Mouse (Mus musculus): ENCODE measurements around the gene Padi3. TPM values are rescaled to one million over a fixed set of nuclear protein-coding genes. Genes with fewer than 3 reads are reported as not detected.

The Padi3 gene
- polyA plus RNA-seq, 1 experiment from 2014 or later, result not detected

- ATAC-seq (ENCODE audit: low FRiP score, low TSS enrichment), result no peak
Observed at GRCm38 (mm10) chr4:140780507-140780906, 29.9 kb downstream of the Padi3 start.

GRCm38 (mm10) chr4:140779803-140780397 lies 30.5 kb downstream of the Padi3 start:
- H3K27ac ChIP-seq (replicated peaks; ENCODE audit: low read depth, low read length), result no peak overlapping the region
- no peaks in the 10 kb centered on the region for H3K36me3 ChIP-seq (ENCODE audit: control insufficient read depth, insufficient read depth, low read length)
- no peak overlapping the region for H3K9ac ChIP-seq (replicated peaks; ENCODE audit: low read length)
- no peak overlapping the region for H3K4me2 ChIP-seq (ENCODE audit: low read length)
- 57% methylated on average over 19 of the region's 19 CpGs for WGBS
- no peak overlapping the region for H3K4me3 ChIP-seq (replicated peaks; ENCODE audit: low read depth, low read length)
- no peaks in the 10 kb centered on the region for H3K4me1 ChIP-seq (ENCODE audit: control insufficient read depth, insufficient read depth, low read length)
- ATAC-seq (ENCODE audit: low FRiP score, low TSS enrichment), result no peak
- no peaks in the 10 kb centered on the region for H3K27me3 ChIP-seq (ENCODE audit: control insufficient read depth, insufficient read depth, low read length)
- peak; percentile 66 for DNase-seq
- no peaks in the 10 kb centered on the region for H3K9me3 ChIP-seq (ENCODE audit: control insufficient read depth, low read length)

More at GRCm38 (mm10) chr4:140780507-140780906, 29.9 kb downstream of the Padi3 start:
- Histone ChIP-seq H3K9ac (replicated peaks; ENCODE audit: low read length) (no peak overlapping the region), H3K4me2 (ENCODE audit: low read length) (no peak overlapping the region), H3K9me3 (ENCODE audit: control insufficient read depth, low read length) (no peaks in the 10 kb centered on the region), H3K4me3 (replicated peaks; ENCODE audit: low read depth, low read length) (no peak overlapping the region), H3K27ac (replicated peaks; ENCODE audit: low read depth, low read length) (no peak overlapping the region), H3K36me3 (ENCODE audit: control insufficient read depth, insufficient read depth, low read length) (no peaks in the 10 kb centered on the region), H3K4me1 (ENCODE audit: control insufficient read depth, insufficient read depth, low read length) (no peaks in the 10 kb centered on the region), H3K27me3 (ENCODE audit: control insufficient read depth, insufficient read depth, low read length) (no peaks in the 10 kb centered on the region)
- 92% methylated on average over 14 of the region's 14 CpGs for WGBS
- no peak for DNase-seq

- no peak overlapping the region for H3K4me2 ChIP-seq (ENCODE audit: low read length)
- 68% methylated on average over 13 of the region's 13 CpGs for WGBS
- H3K27me3 ChIP-seq (ENCODE audit: control insufficient read depth, insufficient read depth, low read length), result no peaks in the 10 kb centered on the region
- H3K9ac ChIP-seq (replicated peaks; ENCODE audit: low read length), result no peak overlapping the region
- no peaks in the 10 kb centered on the region for H3K4me1 ChIP-seq (ENCODE audit: control insufficient read depth, insufficient read depth, low read length)
- ATAC-seq (ENCODE audit: low FRiP score, low TSS enrichment), result no peak
- no peak for DNase-seq
- H3K9me3 ChIP-seq (ENCODE audit: control insufficient read depth, low read length), result no peaks in the 10 kb centered on the region
- H3K36me3 ChIP-seq (ENCODE audit: control insufficient read depth, insufficient read depth, low read length), result no peaks in the 10 kb centered on the region
- no peak overlapping the region for H3K4me3 ChIP-seq (replicated peaks; ENCODE audit: low read depth, low read length)
- no peak overlapping the region for H3K27ac ChIP-seq (replicated peaks; ENCODE audit: low read depth, low read length)
Observed at GRCm38 (mm10) chr4:140776623-140777022, 33.8 kb downstream of the Padi3 start.

- Histone ChIP-seq H3K4me2 (ENCODE audit: low read length) (no peak overlapping the region), H3K27ac (replicated peaks; ENCODE audit: low read depth, low read length) (no peak overlapping the region), H3K4me3 (replicated peaks; ENCODE audit: low read depth, low read length) (no peak overlapping the region), H3K9me3 (ENCODE audit: control insufficient read depth, low read length) (no peaks in the 10 kb centered on the region), H3K4me1 (ENCODE audit: control insufficient read depth, insufficient read depth, low read length) (no peaks in the 10 kb centered on the region), H3K9ac (replicated peaks; ENCODE audit: low read length) (no peak overlapping the region), H3K27me3 (ENCODE audit: control insufficient read depth, insufficient read depth, low read length) (no peaks in the 10 kb centered on the region), H3K36me3 (ENCODE audit: control insufficient read depth, insufficient read depth, low read length) (no peaks in the 10 kb centered on the region)
- no peak for DNase-seq
- 90% methylated on average over 10 of the region's 10 CpGs for WGBS
- no peak for ATAC-seq (ENCODE audit: low FRiP score, low TSS enrichment)
Observed at GRCm38 (mm10) chr4:140775876-140776275, 34.6 kb downstream of the Padi3 start.

GRCm38 (mm10) chr4:140774893-140775292 lies 35.6 kb downstream of the Padi3 start:
- no peak for DNase-seq
- 90% methylated on average over 9 of the region's 9 CpGs for whole genome bisulfite sequencing

GRCm38 (mm10) chr4:140774025-140774800 lies 36.2 kb downstream of the Padi3 start, which contains the start of gene Padi4:
Gene Padi4 (minus strand): TSS chr4:140774236.
- ATAC-seq (ENCODE audit: low FRiP score, low TSS enrichment) (no peak), DNase-seq (no peak)
- H3K36me3 ChIP-seq (ENCODE audit: control insufficient read depth, insufficient read depth, low read length), result no peaks in the 10 kb centered on the region
- WGBS, result 87% methylated on average over 21 of the region's 21 CpGs
- no peak within 1 kb of the TSS for H3K9ac ChIP-seq (replicated peaks; ENCODE audit: low read length)
- H3K27me3 ChIP-seq (ENCODE audit: control insufficient read depth, insufficient read depth, low read length), result no peaks in the 10 kb centered on the region
- no peak within 1 kb of the TSS for H3K4me2 ChIP-seq (ENCODE audit: low read length)
- H3K4me1 ChIP-seq (ENCODE audit: control insufficient read depth, insufficient read depth, low read length), result no peaks in the 10 kb centered on the region
- H3K9me3 ChIP-seq (ENCODE audit: control insufficient read depth, low read length), result no peaks in the 10 kb centered on the region
- H3K4me3 ChIP-seq (replicated peaks; ENCODE audit: low read depth, low read length), result no peak within 1 kb of the TSS
- no peak within 1 kb of the TSS for H3K27ac ChIP-seq (replicated peaks; ENCODE audit: low read depth, low read length)

More at GRCm38 (mm10) chr4:140774893-140775292, 35.6 kb downstream of the Padi3 start:
- H3K4me1 ChIP-seq (ENCODE audit: control insufficient read depth, insufficient read depth, low read length), result no peaks in the 10 kb centered on the region
- H3K27ac ChIP-seq (replicated peaks; ENCODE audit: low read depth, low read length), result no peak overlapping the region
- H3K4me2 ChIP-seq (ENCODE audit: low read length), result no peak overlapping the region
- H3K27me3 ChIP-seq (ENCODE audit: control insufficient read depth, insufficient read depth, low read length), result no peaks in the 10 kb centered on the region
- ATAC-seq (ENCODE audit: low FRiP score, low TSS enrichment), result no peak
- H3K36me3 ChIP-seq (ENCODE audit: control insufficient read depth, insufficient read depth, low read length), result no peaks in the 10 kb centered on the region
- no peak overlapping the region for H3K4me3 ChIP-seq (replicated peaks; ENCODE audit: low read depth, low read length)
- no peaks in the 10 kb centered on the region for H3K9me3 ChIP-seq (ENCODE audit: control insufficient read depth, low read length)
- no peak overlapping the region for H3K9ac ChIP-seq (replicated peaks; ENCODE audit: low read length)

GRCm38 (mm10) chr4:140771091-140771490 lies 39.4 kb downstream of the Padi3 start:
- 50% methylated on average over 4 of the region's 4 CpGs for WGBS
- H3K4me1 ChIP-seq (ENCODE audit: control insufficient read depth, insufficient read depth, low read length), result no peaks in the 10 kb centered on the region
- no peak for DNase-seq

GRCm38 (mm10) chr4:140770433-140770832 lies 40.0 kb downstream of the Padi3 start:
- WGBS, result 10% methylated on average over 13 of the region's 13 CpGs
- no peak overlapping the region for H3K9ac ChIP-seq (replicated peaks; ENCODE audit: low read length)
- ATAC-seq (ENCODE audit: low FRiP score, low TSS enrichment) (no peak), DNase-seq (no peak)
- no peak overlapping the region for H3K4me3 ChIP-seq (replicated peaks; ENCODE audit: low read depth, low read length)
- no peaks in the 10 kb centered on the region for H3K4me1 ChIP-seq (ENCODE audit: control insufficient read depth, insufficient read depth, low read length)
- no peak overlapping the region for H3K27ac ChIP-seq (replicated peaks; ENCODE audit: low read depth, low read length)
- no peaks in the 10 kb centered on the region for H3K27me3 ChIP-seq (ENCODE audit: control insufficient read depth, insufficient read depth, low read length)
- H3K4me2 ChIP-seq (ENCODE audit: low read length), result peak overlapping the region; percentile 28; the same call in 1 of the 2 replicates
- no peaks in the 10 kb centered on the region for H3K9me3 ChIP-seq (ENCODE audit: control insufficient read depth, low read length)
- H3K36me3 ChIP-seq (ENCODE audit: control insufficient read depth, insufficient read depth, low read length), result no peaks in the 10 kb centered on the region

More at GRCm38 (mm10) chr4:140771091-140771490, 39.4 kb downstream of the Padi3 start:
- Histone ChIP-seq H3K4me3 (replicated peaks; ENCODE audit: low read depth, low read length) (no peak overlapping the region), H3K9me3 (ENCODE audit: control insufficient read depth, low read length) (no peaks in the 10 kb centered on the region), H3K4me2 (ENCODE audit: low read length) (no peak overlapping the region), H3K36me3 (ENCODE audit: control insufficient read depth, insufficient read depth, low read length) (no peaks in the 10 kb centered on the region), H3K27me3 (ENCODE audit: control insufficient read depth, insufficient read depth, low read length) (no peaks in the 10 kb centered on the region), H3K9ac (replicated peaks; ENCODE audit: low read length) (no peak overlapping the region), H3K27ac (replicated peaks; ENCODE audit: low read depth, low read length) (no peak overlapping the region)
- no peak for ATAC-seq (ENCODE audit: low FRiP score, low TSS enrichment)

GRCm38 (mm10) chr4:140768973-140769372 lies 41.5 kb downstream of the Padi3 start:
- no peaks in the 10 kb centered on the region for H3K4me1 ChIP-seq (ENCODE audit: control insufficient read depth, insufficient read depth, low read length)
- no peak for DNase-seq
- no peaks in the 10 kb centered on the region for H3K36me3 ChIP-seq (ENCODE audit: control insufficient read depth, insufficient read depth, low read length)
- H3K9me3 ChIP-seq (ENCODE audit: control insufficient read depth, low read length), result no peaks in the 10 kb centered on the region
- 79% methylated on average over 5 of the region's 5 CpGs for WGBS
- no peak overlapping the region for H3K9ac ChIP-seq (replicated peaks; ENCODE audit: low read length)
- no peak overlapping the region for H3K4me3 ChIP-seq (replicated peaks; ENCODE audit: low read depth, low read length)
- H3K27ac ChIP-seq (replicated peaks; ENCODE audit: low read depth, low read length), result no peak overlapping the region
- ATAC-seq (ENCODE audit: low FRiP score, low TSS enrichment), result no peak
- no peaks in the 10 kb centered on the region for H3K27me3 ChIP-seq (ENCODE audit: control insufficient read depth, insufficient read depth, low read length)
- no peak overlapping the region for H3K4me2 ChIP-seq (ENCODE audit: low read length)
